Mouse (Mus musculus): ENCODE results near the gene Plod2. TPM values are rescaled to one million over a fixed set of nuclear protein-coding genes. Genes with fewer than 3 reads are reported as not detected.

Plod2 gene
- total and polyA plus RNA-seq, 3 experiments = not detected

DNA sequence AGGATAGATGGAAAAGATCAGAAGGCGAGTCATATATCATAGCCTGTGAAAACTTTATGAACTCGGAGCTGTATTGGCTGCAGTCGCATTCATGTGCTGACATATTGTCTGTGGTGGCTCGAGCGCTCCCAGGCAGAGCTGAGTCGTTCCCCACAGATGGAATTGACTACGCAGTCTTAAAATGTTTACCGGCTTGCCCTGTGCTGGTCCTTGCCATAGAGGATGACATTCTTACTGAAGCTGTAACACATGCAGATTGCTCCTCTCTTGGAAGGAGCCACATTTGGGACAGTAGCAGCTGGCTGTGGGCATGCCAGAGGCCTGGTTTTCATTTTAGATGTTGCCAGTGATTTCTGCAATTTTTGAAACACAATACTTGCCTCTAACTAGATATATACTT is 4.4 kb downstream of the Plod2 start:
- in situ Hi-C loops (cut with MboI; ENCODE audit: low pct_ligation_motif_present, low pct_unique_long_range_greater_than_20kb, low sequenced_read_pairs) = no loop called here
- Histone ChIP-seq H3K4me1 (ENCODE audit: control insufficient read depth in 1 of 2, insufficient read depth in 2 of 2) (peaks cover 0 to 5% of the 10 kb centered on the region in 2 experiments; a peak in 1 of 4 replicates), H3K27ac (ENCODE audit: insufficient read depth, low read depth) (no peak overlapping the region), H3K4me2 (ENCODE audit: insufficient read depth, low read depth, poor library complexity, severe bottlenecking) (no peak overlapping the region), H3K4me3 (replicated peaks in 1 of 3; ENCODE audit: low read depth in 2 of 3, low read length in 2 of 3, poor library complexity in 1 of 3) (no peak overlapping the region), H3K79me2 (replicated peaks; ENCODE audit: control insufficient read depth, extremely low read depth, insufficient read depth, poor library complexity, severe bottlenecking) (no peaks in the 10 kb centered on the region), H3K36me3 (replicated peaks in 1 of 2; ENCODE audit: control insufficient read depth in 1 of 2, insufficient read depth in 1 of 2, low read length in 1 of 2) (no peaks in the 10 kb centered on the region), H3K9ac (ENCODE audit: insufficient read depth, low read depth) (no peak overlapping the region), H3K27me3 (replicated peaks) (no peaks in the 10 kb centered on the region), H3K9me3 (replicated peaks; ENCODE audit: low read length) (no peaks in the 10 kb centered on the region)
- no peak for DNase-seq (ENCODE audit: extremely low read depth)
- TF ChIP-seq CHD2 (IDR thresholded peaks at IDR 0.05; ENCODE audit: low read length) = no peak
- no peak for TF ChIP-seq ELF1 (IDR thresholded peaks at IDR 0.05; ENCODE audit: low read depth, low read length)
- TF ChIP-seq CHD1 (IDR thresholded peaks at IDR 0.05; ENCODE audit: low read depth, low read length) = no peak
- TF ChIP-seq MAFK (IDR thresholded peaks at IDR 0.05; ENCODE audit: insufficient replicate concordance, low read length) = no peak
- TF ChIP-seq POLR2A (IDR thresholded peaks at IDR 0.05; ENCODE audit: low read depth, low read length) = no peak
- no peak for TF ChIP-seq RCOR1 (conservative IDR thresholded peaks at IDR 0.05; ENCODE audit: low read depth, low read length)
- TF ChIP-seq ETS1 (conservative IDR thresholded peaks at IDR 0.05; ENCODE audit: low read depth, low read length) = no peak
- TF ChIP-seq TBP (conservative IDR thresholded peaks at IDR 0.05; ENCODE audit: low read depth, low read length) = no peak
- TF ChIP-seq GABPA (IDR thresholded peaks at IDR 0.05; ENCODE audit: insufficient replicate concordance, low read depth, low read length) = no peak
- TF ChIP-seq MYC (IDR thresholded peaks at IDR 0.05; ENCODE audit: low read depth, low read length) = no peak
- TF ChIP-seq USF2 (conservative IDR thresholded peaks at IDR 0.05; ENCODE audit: low read depth, low read length) = no peak
- TF ChIP-seq SIN3A (IDR thresholded peaks at IDR 0.05; ENCODE audit: low read length) = no peak
- dilution Hi-C loops (cut with MboI; ENCODE audit: extremely low pct_ligation_motif_present, extremely low pct_unique_long_range_greater_than_20kb, low sequenced_read_pairs) = no loop called here

GRCm38 (mm10) chr9:92547106-92547505 is 5.1 kb downstream of the Plod2 start:
- no peak for DNase-seq (ENCODE audit: extremely low read depth)
- H3K27ac ChIP-seq (ENCODE audit: insufficient read depth, low read depth) = no peak overlapping the region
- H3K27me3 ChIP-seq (replicated peaks) = no peaks in the 10 kb centered on the region
- no peaks in the 10 kb centered on the region for H3K9me3 ChIP-seq (replicated peaks; ENCODE audit: low read length)
- in situ Hi-C loops (cut with MboI; ENCODE audit: low pct_ligation_motif_present, low pct_unique_long_range_greater_than_20kb, low sequenced_read_pairs) (no loop called here), dilution Hi-C loops (cut with MboI; ENCODE audit: extremely low pct_ligation_motif_present, extremely low pct_unique_long_range_greater_than_20kb, low sequenced_read_pairs) (no loop called here)
- H3K4me3 ChIP-seq (replicated peaks in 1 of 3; ENCODE audit: low read depth in 2 of 3, low read length in 2 of 3, poor library complexity in 1 of 3) = no peak overlapping the region
- no peaks in the 10 kb centered on the region for H3K79me2 ChIP-seq (replicated peaks; ENCODE audit: control insufficient read depth, extremely low read depth, insufficient read depth, poor library complexity, severe bottlenecking)
- no peak overlapping the region for H3K9ac ChIP-seq (ENCODE audit: insufficient read depth, low read depth)
- H3K36me3 ChIP-seq (replicated peaks in 1 of 2; ENCODE audit: control insufficient read depth in 1 of 2, insufficient read depth in 1 of 2, low read length in 1 of 2) = no peaks in the 10 kb centered on the region
- no peak overlapping the region for H3K4me2 ChIP-seq (ENCODE audit: insufficient read depth, low read depth, poor library complexity, severe bottlenecking)
- peaks cover 0 to 5% of the 10 kb centered on the region in 2 experiments; a peak in 1 of 4 replicates for H3K4me1 ChIP-seq (ENCODE audit: control insufficient read depth in 1 of 2, insufficient read depth in 2 of 2)
- TF ChIP-seq MXI1 (IDR thresholded peaks at IDR 0.05; ENCODE audit: low read depth, low read length) (no peak), PAX5 (IDR thresholded peaks at IDR 0.05; ENCODE audit: low read length) (no peak), MAX (IDR thresholded peaks at IDR 0.05; ENCODE audit: low read length) (no peak), BHLHE40 (IDR thresholded peaks at IDR 0.05; ENCODE audit: low read depth, low read length) (no peak), MAZ (IDR thresholded peaks at IDR 0.05; ENCODE audit: low read depth, low read length) (no peak), HCFC1 (IDR thresholded peaks at IDR 0.05; ENCODE audit: low read depth, low read length) (no peak), JUN (IDR thresholded peaks at IDR 0.05; ENCODE audit: insufficient read depth, low read depth, low read length) (no peak), RAD21 (IDR thresholded peaks at IDR 0.05; ENCODE audit: low read depth, low read length) (no peak), NRF1 (IDR thresholded peaks at IDR 0.05; ENCODE audit: low read depth, low read length) (no peak), UBTF (IDR thresholded peaks at IDR 0.05; ENCODE audit: low read depth, low read length) (no peak), ZKSCAN1 (IDR thresholded peaks at IDR 0.05; ENCODE audit: borderline replicate concordance, low read depth, low read length) (no peak), USF2 (conservative IDR thresholded peaks at IDR 0.05; ENCODE audit: low read depth, low read length) (no peak), ZNF384 (IDR thresholded peaks at IDR 0.05; ENCODE audit: low read depth, low read length) (no peak), RCOR1 (conservative IDR thresholded peaks at IDR 0.05; ENCODE audit: low read depth, low read length) (no peak), ZC3H11A (IDR thresholded peaks at IDR 0.05; ENCODE audit: low read depth, low read length) (no peak), IRF4 (IDR thresholded peaks at IDR 0.05; ENCODE audit: low read depth, low read length) (no peak), KAT2A (IDR thresholded peaks at IDR 0.05; ENCODE audit: insufficient replicate concordance, low read length) (no peak), SMC3 (IDR thresholded peaks at IDR 0.05; ENCODE audit: low read depth, low read length) (no peak), SIN3A (IDR thresholded peaks at IDR 0.05; ENCODE audit: low read length) (no peak)

All from CH12.LX (cell line).